Mouse (Mus musculus) liver, embryonic 14 days (tissue): ENCODE results near the gene Hps5. TPM values are rescaled to one million over a fixed set of nuclear protein-coding genes. Genes with fewer than 3 reads are reported as not detected.

ENCODE experiments used
- polyA plus RNA-seq: library from polyadenylated mRNA; depleted of rRNA; stranded (reverse); fragments of >200 nt; gene quantifications from 2 replicates; pipeline ENCODE4 v1.2.3, GENCODE M21; 2012; rRNA removed

The Hps5 gene
- 6.5 and 7.5 TPM in 2 replicates for polyA plus RNA-seq

DNA sequence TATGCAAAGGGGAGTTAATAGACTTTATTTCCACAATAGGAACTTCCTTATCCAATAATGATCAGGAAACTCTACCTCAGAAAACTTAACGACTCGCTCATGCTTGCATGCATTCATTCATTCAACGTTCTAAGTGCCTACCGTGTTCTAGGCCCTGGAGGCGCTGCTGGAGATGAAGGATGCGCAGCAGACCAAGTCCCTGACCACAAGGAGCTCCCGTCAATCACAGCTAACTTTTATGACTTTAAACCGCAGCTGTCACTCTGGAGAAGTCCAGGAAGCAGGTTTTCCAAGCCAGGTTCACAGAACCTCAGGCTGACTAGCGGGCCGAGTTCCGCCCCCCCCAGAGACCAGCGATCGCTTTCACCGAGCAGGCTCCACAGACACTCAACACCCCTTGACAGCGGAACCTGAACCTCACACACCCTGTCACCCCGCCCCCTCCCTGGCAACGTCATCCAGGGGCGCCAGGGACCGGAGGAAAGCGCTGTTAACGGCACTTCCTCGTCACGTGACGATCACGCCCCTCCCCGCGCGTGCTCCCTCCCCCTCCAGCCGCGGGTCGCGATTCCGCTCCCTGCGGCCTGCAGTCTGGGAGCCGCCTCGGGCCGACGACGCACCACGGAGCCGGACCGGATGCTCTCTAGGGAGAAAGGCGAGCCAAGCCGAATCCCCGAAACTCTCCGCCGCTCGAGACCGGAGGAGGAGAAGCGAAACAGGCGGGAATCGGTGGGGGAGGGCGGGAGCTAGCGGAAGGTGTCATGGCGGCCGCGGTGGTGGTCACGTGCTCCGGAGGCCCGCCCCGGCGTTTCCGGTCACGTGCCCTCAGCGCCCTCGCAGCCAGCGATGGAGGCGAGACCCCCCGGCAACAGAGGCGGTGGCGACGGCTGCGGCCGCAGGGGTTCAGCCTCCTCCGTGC, at the start of gene Hps5, which contains the start of gene Gtf2h1:
Gene Hps5 (minus strand): TSS at position 778 of the 919 bp plus-strand sequence.
Gene Gtf2h1 (plus strand): TSS at position 817 of the 919 bp plus-strand sequence.

DNA sequence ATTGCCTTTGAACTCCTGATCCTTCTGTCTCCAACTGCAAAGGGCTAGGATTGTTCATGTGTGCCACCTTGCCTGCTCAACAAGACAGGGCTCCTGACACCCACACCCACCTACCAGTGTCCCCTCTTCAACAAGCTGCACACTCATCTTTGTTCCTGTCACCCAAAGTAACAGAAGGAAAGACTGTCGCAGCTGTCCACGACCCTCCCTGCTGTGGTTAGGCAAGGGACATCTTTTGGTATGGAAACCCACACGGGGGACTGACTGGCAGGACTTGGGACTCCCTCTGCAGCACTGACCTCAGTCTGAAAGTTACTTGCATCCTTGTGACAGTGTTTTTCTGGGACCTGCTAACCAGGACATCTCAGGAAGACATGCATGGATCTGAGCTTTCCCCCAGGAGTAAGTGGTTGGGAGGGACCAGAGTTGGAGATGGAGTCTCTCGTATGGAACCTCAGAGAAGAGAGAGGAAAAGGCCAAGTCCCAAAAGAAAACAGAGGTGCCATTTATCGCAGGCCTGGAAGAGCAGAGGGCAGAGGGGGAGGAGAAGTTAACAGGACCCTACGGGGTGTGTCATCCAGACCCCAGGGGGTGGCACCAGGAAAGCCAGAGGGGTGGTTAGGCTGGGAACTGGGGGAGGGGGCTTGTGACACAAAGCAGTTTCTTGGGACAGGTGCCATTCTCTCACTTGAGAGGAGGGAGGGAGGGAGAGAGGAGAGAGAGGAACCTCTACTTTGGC, 45.1 kb upstream of the Hps5 start, which contains the start of gene Ldha:
Gene Ldha (plus strand): TSS at position 689 of the 739 bp plus-strand sequence.

DNA sequence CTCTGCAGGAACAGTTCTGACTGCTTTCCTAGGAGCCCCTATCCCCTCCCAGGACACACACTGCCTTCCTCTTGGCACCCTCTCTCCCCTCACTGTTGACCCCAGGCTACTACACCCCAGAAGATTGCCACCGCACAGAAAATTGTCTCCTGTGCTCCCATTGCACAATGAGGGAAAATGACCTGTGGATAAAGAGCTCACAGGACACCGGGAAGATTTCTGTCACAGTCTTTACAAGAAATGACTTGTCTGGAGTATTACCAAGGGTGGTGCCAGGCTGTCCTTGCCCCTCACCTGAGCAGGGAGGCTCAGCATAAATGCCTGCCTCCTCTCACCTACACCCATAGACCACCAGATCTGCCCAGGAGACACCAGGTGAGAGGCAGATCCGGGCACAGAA, 44.4 kb downstream of the Hps5 start, which contains the start of gene Saa2:
Gene Saa2 (plus strand): TSS at position 301 of the 400 bp plus-strand sequence.

DNA sequence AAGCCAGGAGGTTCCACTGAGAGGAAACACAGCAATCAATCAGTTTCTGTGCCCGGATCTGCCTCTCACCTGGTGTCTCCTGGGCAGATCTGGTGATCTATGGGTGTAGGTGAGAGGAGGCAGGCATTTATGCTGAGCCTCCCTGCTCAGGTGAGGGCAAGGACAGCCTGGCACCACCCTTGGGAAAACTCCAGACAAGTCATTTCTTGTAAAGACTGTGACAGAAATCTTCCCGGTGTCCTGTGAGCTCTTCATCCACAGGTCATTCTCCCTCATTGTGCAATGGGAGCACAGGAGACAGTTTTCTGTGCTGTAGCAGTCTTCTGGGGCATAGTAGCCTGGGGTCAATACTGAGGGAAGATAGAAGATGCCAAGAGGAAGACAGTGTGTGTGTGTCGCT, 53.0 kb downstream of the Hps5 start, which contains the start of gene Saa1:
Gene Saa1 (minus strand): TSS at position 101 of the 400 bp plus-strand sequence.

DNA sequence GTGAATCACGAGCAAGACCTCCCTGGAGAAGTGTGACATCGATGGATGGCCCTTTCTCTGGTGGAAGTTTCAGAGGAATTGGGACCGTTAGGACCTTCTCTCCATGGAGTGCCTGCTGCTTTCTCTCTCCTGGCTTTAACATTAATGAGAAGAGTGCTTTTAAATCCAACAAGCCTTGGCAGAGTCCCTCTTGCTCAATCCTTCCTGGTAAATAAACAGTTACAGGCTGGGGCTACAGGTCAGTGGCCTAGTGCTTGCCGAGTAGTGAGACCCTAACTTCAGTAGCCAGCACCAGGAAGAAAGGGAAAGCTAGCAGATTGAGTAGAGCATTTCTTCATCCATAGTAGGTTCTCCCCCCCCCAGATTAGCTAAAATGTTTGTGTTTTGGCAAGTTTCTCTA, 63.4 kb downstream of the Hps5 start, which contains the start of gene Saa4:
Gene Saa4 (minus strand): TSS at position 146 of the 400 bp plus-strand sequence.

DNA sequence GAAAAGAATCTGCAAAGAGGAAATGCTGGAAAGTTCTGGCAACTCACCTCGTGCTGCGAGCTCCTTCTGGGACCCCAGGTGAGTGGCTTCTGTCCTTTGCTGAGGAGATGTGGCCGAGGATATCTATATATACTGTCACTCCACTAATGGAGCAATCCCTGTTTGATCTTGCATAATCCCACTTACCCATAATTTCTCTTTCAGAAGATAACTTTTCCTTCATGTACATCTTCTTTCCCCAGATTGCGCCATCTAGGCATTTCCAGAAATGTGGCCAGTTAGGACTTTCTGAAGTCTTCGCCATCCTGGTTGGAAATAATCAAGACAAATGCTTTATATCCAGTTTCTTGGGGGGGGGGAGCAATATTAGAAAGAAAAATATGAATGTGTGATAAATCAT, 80.3 kb downstream of the Hps5 start, which contains the start of gene Saa3:
Gene Saa3 (minus strand): TSS at position 101 of the 400 bp plus-strand sequence.

Other genes with a start within 250 kb of the Hps5 start
- gene Sergef, start 156.3 kb downstream of the Hps5 start, polyA plus RNA-seq = 3.4 and 3.6 TPM in 2 replicates
- gene Tph1, start 123.5 kb downstream of the Hps5 start, polyA plus RNA-seq = not detected in 2 replicates
- gene Saal1, start 85.4 kb downstream of the Hps5 start, polyA plus RNA-seq = 6.5 and 7.4 TPM in 2 replicates
- 1.2 and 1.7 TPM in 2 replicates for gene Saa3, start 80.4 kb downstream of the Hps5 start, polyA plus RNA-seq
- 7.1 and 7.3 TPM in 2 replicates for gene Saa4, start 63.5 kb downstream of the Hps5 start, polyA plus RNA-seq
- gene Saa1, start 53.1 kb downstream of the Hps5 start, polyA plus RNA-seq = not detected in 2 replicates
- gene Saa2, start 44.3 kb downstream of the Hps5 start, polyA plus RNA-seq = not detected in 2 replicates
- 14.1 and 16.0 TPM in 2 replicates for gene Gtf2h1, start within 50 bp of the Hps5 start, polyA plus RNA-seq
- gene Ldha, start 45.4 kb upstream of the Hps5 start, polyA plus RNA-seq = 348 and 395 TPM in 2 replicates
- gene Ldhc, start 65.1 kb upstream of the Hps5 start, polyA plus RNA-seq = 0.16 TPM in 2 replicates
- 16.2 and 22.1 TPM in 2 replicates for gene Tsg101, start 123.9 kb upstream of the Hps5 start, polyA plus RNA-seq
- 4.0 and 4.6 TPM in 2 replicates for gene Uevld, start 162.5 kb upstream of the Hps5 start, polyA plus RNA-seq
- not detected in 2 replicates for gene Gm9999, start 187.5 kb upstream of the Hps5 start, polyA plus RNA-seq
- gene Spty2d1, start 212.3 kb upstream of the Hps5 start, polyA plus RNA-seq = 6.1 and 7.1 TPM in 2 replicates